Mouse (Mus musculus) gastrocnemius, postnatal 10 days (tissue): ENCODE measurements around the gene Scaf4. TPM values are rescaled to one million over a fixed set of nuclear protein-coding genes. Genes with fewer than 3 reads are reported as not detected.

ENCODE experiments used
- DNase-seq: peaks from one replicate; pipeline ENCODE4 v3.0.0; 2021; ENCODE audit warnings: mixed read lengths
- long read RNA-seq, 2 experiments: library from polyadenylated mRNA; stranded (forward); transcript quantifications; one replicate each; pipeline ENCODE4 v2.0.0; 2021
- total RNA-seq, 2 experiments: library from RNA; stranded (reverse); gene quantifications; 2 replicates each; pipeline ENCODE4 v1.2.3; 2021

Gene Scaf4
- 10 to 100 TPM; 20.0 to 24.8 TPM for total RNA-seq
- long read RNA-seq, experiment 1, full-length matches to known transcripts = 1 of 11 reads
- long read RNA-seq, experiment 1, partial matches to known transcripts = 2 of 11 reads
- long read RNA-seq, experiment 1, other reads (novel, unspliced or antisense) = 8 of 11 reads
- long read RNA-seq, experiment 2, full-length matches to known transcripts = 3 of 7 reads
- long read RNA-seq, experiment 2, partial matches to known transcripts = 0 of 7 reads
- long read RNA-seq, experiment 2, other reads (novel, unspliced or antisense) = 4 of 7 reads

DNA sequence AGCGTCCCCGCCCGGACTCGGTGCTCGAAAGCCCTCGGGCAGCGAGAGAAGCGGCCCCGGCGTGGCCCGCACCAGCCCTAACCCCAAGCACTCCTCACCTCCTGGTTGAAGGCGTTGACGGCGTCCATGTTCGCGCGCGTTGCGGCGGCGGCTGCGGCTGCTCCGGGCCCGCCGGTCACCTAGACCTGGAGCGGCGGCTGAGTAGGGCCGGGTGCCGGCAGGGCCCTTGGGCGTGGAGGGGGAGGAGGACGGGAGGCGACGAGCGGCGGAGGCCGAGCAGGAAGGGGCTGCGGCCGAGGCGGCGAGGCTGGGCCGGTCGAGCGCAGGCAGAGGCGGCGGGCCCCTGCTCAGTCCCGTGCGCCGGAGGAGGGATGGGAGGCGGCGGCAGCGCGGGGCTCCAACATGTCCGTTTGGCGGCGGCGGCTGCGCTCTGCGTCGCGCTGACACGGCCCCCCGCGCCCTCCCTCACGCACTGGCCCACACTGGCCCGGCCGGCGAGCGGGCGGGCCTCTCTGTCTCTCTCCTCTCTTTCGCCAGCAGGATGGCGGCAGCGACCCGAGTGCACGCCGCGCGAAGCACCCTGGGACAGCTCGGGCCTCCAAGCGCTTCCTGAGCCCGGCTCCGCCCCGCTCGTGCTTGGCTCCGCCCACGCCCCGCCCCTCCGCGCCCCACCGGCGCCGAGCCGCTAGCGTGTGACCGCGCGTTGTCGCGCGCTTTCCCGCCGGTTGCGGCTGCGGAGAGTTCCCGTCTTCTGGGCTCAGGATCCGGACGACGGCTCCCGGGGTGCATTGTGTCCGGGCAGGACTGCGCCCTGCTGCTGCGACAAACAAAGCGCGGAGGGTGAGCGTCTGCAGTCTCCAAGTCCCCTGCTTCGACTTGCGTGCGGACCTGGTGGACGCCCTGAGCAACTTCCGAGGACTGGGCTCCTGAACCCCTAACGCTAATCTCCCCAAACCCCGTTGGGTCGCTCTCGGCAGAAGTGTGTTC lies at the start of gene Scaf4:
Gene Scaf4, minus strand, starts transcription at position 599 of the 987 bp plus-strand sequence.
- DNase-seq = peak; percentile 97

DNA sequence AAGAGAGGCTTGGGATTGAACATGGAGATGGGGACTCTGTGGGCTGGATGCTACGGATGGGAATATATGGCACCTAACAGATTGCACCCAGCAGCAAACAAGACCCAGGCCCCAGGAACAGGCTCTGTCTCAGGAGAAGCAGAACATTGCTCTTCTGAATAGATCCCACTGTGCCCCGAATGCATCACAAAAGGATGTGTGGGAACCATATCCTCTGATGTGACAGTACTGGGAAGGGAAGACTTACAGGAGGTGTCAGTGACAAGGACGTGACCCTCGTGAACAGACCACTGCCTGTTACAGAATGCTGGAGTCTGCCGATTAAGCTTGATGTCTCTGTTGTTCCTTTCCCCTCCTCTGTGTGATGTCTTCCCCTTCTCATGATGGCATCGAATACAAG lies 48.2 kb upstream of the Scaf4 start:
- DNase-seq = no peak

DNA sequence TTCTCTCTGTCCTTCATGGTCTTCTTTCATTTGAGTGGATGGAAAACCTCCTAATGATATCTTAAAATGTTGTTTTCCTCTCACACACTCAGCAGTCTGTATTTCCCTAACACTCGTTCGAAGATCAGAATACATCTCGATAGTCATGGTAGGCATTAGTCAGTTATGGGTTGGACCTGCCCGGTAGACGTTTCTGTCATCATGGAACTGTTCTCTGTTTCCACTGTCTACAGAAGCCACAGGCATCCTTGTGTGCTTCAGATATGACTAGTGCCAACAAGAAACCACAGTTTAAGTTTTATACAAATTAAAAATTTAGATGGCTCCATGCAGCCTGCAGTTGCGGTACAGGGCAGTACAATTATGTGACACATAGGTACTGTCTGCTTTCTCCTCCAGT lies 46.7 kb upstream of the Scaf4 start:
- no peak for DNase-seq

DNA sequence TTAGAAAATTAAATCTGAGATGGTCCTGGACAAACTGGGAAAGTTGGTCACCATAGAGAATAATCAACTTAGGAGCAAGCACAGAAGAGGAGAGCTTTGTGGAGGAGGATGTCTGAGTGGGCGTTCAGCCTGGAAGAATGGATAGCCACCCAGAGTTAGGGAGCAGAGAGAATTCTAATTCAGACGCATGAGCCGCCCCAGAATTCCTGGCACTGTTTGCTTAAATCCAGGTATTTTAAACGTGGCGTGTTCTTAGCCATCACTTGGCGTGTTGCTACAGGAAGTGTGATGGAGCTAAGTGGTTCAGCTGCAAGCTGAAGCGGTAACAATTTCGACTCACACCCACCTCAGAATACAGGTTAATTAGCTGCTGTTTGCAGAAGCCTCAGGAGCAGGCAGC lies 45.2 kb upstream of the Scaf4 start:
- DNase-seq = no peak

DNA sequence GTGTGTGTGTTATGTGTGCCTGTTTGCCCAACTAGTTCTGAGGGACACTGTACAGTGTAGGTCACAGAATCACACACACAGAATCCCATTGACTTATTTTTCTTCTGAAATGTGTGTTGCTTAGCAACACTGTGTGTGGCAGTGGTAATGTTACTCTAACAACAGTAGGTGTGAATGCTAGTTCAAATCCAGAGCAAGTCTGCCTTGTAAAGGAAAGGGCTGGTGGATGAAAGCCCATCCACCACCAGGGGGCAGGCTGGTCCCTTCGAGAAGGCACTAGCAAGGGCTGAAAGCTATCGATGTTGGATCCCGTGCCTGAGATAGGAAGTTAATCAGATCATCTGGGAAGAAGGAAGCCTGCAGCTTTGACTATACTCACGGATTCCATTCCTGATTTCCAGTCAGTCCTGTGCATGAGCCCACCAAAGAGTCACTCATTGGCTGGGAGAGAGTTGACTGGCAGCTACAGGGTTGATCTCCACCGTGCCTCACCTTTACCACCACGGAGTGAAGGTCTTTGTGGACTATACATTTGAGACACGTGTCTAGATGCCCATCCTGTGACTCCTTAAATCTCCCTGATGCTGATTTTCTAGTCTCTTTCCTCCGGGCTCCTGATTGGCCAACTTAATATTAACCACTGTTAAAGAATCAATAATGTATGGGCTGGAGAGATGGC lies 38.7 kb upstream of the Scaf4 start:
- peak; percentile 94 for DNase-seq

DNA sequence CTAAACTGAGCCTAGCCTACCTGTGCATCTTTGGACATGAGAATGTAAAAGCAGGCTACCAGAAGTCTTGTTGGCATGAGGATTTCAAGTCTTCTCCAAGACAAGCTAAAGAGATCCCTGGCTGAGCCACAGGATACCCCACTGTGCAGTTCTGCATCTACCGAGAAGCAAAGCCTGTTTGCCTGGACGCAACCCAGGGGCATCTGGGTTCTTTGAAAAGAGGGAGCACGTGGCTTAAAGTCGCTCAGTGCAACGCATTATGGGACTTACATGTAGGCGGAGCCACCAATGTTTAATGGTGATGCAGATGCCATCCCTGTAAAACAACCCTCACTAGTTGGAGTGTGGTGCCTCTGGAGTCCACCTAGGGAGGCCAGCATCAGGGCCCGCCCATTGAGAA lies 35.0 kb upstream of the Scaf4 start:
- DNase-seq = no peak

DNA sequence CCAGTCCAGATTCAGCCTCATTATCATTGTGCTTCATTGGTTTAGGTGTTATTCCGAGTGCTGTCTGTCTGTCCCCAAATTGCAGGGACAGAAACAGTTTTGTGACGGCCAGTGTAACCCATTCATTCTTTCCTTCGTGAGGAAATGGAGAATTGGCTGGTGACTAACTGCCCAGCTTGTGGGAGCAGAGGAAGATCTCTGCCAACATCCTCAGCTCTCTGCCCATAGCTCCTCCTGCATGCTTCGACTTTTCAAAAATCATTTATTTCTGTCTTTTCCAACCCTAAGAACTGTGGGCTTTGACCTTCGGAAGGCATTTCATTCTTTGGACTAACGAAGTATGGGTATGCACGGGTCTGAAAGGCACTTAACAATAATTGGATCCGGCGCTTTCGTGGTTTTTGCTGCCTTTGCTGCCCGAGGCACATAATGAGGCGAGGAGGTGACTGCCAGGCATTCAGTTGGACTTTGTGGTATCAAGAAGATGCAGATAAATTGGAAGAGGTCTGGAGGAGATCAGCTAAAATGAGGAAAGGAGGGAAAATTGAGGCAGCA lies 34.1 kb upstream of the Scaf4 start:
- no peak for DNase-seq

DNA sequence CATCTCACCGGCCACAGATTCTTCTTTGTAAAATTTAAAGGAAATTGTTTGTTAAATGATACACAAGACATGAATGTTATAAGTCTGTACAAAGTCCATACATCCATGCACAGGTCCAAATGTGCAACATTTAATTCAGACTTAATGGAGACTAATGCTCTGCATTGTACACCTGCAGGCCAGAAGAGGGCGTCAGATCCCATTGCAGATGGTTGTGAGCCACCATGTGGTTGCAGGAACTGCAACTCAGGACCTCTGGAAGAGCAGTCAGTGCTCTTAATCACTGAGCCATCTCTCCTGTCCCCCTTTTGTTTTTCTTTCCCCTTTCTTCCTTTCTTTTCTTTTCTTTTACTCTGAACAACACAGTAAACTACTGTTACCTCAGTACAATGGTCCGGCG lies 33.5 kb upstream of the Scaf4 start:
- DNase-seq = no peak

DNA sequence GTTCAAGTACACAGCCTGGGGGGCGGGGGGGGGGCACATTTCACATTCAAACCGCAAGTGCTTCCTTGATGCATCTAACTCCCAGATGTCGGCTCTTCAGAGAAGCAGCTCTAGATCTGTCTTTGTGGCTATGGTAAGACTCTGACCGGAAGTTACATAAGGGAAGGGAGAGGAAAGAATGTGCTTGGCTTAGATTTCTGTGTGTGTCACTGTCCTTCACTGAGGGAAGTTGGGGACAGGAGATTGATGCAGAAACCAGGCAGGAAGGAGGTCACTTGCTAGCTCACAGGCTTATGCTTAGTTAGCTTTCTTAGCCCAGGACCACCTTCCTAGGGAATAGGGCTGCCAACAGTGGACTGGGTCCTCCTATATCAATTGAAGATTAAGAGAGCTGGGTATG lies 31.6 kb upstream of the Scaf4 start:
- no peak for DNase-seq

DNA sequence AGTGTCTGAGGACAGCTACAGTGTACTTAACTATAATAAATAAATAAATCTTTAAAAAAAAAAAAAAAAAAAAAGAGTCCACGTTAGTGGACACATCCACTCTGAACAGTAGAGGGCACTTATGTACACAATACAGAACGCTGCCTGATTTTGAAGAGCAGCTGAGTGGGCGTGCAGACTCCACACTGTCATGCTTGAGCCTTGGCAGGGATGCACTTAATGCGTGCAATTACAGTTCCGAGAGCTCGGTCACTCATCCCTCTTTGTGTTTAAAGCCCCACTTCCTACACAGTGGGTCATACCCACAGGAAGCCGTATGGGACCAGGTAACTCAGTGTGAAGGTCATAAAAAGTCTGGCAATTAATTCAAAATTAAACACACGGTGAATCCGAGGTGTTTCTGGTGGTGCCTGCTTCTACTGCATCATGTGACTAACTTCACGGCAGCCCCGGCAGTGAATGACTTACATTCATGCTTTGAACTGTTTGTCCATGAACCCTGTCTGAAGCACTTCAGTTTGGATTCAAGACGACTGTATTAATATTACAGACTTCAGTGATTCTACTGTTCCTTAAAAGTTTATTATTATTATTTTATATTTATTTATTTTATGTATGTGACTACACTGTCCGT lies 28.3 kb upstream of the Scaf4 start:
- no peak for DNase-seq

DNA sequence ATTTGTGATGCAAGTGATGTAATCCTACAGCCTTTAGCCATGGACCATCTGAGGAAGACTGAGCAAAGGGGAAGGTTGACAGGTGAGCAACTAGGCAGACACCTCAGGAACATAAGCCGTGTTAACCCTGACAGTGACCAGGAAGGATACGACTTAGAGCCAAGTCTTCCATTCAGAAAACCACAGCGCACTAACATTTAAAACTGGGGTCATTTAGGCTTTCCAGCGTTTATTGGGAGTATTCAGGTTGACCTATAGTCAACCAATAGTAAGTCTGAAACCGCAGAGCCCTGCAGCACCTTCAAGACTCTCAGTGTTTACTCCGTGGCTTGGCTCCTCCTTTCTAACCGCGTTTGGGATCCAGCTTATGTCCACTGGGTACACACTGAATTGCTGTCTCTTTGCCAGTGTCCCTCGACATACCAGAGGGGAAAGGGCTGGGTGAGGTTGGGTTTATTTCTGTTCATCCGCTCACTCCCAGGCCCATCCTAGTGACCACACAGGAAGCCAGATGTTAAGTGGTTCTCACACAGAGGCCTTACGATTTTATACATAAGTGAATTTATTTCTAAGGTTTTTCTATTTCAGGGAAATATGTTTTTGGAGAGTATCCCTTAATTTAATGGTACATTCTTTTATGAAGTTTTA lies 26.3 kb upstream of the Scaf4 start:
- DNase-seq = no peak

DNA sequence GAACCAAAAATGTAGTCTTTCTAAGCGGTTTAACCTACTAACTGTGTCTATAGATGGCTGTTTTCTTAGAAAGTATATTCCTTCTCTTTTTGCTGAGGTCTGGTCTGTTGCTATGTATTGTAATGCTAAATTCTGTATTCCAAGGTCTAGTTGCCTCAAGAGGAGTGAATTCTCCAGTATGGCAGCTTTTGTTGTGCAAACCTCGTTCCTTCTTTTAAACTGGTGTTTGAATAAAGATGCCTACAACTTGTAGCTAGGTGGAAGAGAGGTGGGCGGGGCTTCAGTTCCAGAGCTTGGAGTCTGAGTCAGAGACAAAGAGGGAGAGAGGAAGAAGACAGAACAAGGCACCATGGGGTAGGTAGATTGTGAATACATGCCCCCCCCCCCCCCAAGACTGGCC lies 25.5 kb upstream of the Scaf4 start:
- no peak for DNase-seq

DNA sequence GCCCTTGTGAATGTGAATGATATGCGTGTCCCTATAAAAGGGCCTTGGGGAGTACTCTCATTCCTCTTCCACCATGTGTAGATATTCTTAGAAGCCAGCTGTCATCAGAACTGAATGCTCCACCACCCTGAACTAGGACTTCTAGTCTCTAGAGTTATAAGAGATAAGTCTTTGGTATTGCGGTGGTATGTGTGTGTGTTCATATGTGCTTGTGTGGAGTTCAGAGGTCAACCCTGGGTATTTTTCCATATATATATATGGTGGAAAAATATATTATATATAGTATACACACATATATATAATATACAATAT lies 19.6 kb upstream of the Scaf4 start:
- DNase-seq = no peak

DNA sequence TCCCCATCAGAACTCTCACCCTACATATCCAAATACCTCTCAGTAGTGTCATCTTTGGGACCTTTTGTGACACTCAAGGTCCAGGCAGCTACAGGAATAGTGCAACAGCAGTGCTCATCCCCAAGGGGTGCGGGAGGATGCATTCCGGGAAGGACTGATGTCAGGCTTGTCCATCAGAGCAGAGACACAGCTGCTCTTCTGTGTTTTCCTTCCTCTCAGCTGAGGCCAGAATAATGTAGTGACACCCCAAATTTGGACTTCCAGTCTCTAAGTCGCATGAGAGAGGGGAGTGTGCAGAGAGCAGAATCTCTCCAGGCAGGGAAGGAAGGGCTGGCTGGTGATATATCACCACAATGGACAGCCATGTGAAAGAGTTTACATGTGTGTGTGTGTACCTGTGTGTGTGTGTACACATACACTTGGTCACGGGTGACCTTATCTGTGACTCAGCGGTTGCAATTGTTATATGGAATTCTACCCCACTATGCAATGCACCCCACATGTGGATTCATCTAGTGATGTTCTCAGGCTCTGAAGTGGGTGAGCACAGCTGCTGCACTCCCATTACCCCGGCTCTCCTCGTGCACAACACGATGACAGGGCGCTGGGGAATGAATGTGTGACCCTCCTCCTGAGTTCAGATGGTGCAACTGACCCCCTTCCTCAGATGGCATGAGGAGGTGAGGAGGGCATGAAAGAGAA lies 19.1 kb upstream of the Scaf4 start:
- DNase-seq = no peak

DNA sequence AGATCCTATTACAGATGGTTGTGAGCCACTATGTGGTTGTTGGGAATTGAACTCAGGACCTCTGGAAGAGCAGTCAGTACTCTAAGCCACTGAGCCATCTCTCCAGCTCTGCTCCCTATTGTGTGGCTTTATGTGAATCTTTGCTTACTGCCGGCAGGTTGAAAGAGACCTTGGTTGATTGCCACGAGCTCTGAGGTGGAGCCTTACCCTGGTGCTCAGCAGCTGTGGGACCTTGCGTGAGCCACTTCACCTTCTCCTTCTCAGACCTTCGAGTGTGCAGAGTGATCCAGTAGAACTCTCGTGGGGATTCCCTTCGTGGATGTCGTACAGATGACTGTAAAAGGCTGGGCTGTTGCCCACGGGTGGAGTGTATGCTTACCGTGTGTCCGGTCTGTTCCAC lies 17.4 kb upstream of the Scaf4 start:
- no peak for DNase-seq

DNA sequence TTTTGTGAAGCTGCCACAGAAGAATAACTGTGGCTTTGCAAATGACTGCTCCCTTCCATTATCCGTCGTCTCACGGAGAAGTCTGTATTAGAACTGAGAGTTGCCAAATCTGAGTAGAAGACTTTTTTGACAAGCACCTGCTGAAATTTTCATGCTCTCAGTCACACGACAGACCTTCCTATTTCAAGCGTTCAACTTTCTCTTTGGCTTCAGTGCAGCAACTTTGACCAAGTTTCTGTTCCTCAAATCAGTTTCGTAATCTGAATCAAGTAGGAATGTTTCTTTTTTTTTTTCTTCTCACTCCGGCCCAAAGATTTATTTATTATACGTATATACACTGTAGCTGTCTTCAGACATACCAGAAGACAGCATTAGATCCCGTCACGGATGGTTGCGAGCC lies 16.6 kb upstream of the Scaf4 start:
- no peak for DNase-seq

DNA sequence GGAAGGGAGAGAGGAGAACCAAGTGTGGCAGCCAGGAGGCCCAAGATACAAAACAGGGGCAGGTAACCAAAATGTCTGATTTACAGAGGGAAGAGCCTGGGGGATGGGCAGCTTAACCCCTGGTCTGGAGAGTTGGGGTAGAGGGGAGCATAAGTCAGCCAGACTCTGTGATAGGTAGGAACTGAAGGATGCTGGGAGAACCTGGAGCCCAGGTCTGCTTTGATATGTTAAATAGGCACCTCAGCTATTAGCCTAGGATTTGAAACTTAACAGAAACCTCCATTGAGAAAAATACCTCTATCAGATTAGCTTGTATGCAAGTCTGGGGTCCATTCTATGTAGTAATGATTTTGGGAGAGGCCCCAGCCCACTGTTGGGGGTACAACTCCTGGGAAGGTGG lies 15.3 kb upstream of the Scaf4 start:
- DNase-seq = no peak

DNA sequence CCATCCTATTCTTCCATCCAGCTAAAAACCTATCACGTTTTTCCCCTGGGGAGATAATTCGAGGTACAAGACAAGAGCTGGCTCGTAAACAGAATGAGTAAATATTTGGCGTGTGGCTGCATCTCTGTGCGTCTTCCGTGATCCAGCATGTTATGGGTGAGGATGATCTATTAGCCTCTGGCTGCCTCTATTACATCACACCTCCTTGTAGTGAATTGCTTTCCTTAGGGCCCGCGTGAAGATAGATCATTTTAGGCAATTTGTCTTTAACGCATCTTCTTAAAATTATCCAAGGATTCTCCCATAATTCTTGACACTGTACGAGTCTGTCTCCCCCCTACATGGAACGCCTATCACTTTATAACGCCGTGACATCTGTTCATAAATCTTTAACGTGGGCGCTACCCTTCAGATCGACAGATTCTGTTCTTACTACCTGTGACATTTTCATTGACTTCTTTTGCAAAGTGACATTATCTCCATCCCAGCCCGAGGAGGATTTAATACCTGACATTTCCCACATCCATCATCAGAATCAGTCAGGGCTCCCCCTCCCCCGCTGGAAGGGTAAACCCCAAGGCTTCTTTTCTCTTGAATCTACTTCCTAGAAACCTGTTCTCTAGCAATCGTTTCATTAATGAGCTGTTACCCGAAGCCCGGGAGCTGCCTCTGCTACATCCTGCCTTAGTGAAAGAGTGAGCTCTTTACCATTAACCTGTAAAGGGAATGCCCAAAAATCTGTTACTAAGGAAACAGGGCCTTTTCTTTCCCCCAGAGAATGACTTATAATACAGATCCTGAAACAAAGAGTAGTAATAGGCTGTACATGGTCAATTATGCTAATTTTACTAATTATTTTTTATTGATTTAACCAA lies 14.4 kb upstream of the Scaf4 start:
- DNase-seq = no peak

DNA sequence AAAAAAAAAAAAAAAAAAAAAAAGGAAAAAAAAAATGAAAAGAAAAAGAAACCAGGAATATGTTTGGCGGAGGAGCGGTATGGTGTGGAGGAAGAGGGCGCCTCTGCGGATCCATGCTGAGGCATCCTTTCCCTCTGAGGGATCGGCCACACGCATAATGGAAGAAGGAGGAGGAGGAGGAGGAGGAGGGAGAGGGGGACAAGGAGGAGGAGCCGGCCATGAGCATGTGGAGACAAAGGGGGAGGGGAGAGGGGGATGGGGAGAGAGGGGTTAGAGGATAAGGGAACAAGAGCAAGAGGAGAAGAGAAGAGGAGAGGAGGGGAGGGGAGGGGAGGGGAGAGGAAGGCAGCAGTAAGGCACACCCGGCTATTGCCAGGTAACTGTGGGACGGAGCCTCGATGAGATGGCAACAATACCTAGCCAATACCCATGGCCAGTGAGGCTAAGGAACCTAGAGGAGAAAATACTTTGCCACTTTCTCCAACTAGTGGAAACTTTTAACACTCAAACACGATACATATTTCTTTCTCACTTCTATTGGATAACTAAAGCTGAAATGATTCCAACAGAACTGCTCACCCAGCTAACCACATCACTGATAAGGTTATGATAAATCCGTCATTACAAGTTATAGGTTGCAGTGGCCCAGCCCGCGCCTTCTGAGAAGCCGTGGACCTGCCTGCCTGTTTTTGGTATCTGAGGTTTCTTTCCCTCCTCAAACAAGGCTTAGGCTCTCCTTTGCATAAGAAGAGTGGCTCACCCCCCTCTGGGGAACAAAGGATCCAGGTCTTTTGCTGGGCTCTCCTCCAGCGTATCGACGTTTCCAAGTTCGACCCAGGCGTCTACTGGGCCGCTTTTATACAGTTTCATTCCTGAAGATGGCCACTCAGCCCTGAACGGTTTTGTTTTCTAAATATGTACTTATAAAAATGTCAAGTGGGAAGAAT lies 13.4 kb upstream of the Scaf4 start:
- no peak for DNase-seq
